Comparison of ENCODE assay signal across 8 mouse cellular contexts in the genomic region with DNA sequence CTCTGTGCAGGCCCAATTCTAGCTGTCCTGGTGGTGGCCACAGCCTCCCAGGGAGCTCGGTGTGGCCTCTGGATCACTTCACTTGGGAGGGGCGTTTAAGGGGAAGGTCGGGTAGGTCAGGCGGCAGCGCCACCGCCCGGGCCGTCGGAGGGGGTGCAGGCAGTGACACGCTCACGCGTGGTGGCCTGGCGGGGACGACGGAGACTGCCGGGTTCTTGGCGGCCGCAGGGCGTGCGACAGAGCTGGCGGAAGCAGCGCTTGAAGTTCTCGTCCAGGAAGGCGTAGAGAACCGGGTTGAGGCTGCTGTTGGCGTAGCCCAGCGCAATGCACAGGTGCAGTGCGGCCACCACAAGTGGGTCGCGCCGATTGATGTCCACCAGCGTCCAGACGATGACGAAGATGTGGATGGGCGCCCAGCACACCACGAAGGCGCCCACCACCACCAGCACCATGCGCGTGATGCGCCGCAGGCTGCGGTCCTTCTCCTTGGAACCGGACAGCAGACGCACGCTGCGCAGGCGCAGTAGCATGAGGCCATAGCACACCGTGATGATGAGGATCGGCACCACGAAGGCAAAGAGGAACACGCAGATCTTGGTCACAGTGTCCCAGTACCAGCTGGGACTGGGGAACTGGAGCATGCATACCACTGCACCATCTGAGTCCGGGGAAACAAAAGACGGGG. TPM values are rescaled to one million over a fixed set of nuclear protein-coding genes. Genes with fewer than 3 reads are reported as not detected.
DNase-seq lines count a peak whose midpoint lies in the region; TF ChIP-seq lines count a peak whose summit lies in the region.

No protein-coding gene starts in this region.

- H3K4me3 ChIP-seq in spleen, adult 2 months (ENCODE audit: extremely low read depth, insufficient read depth, insufficient read length), result peak overlapping the region; percentile 27; the same call in 1 of the 2 replicates

- H3K27me3 ChIP-seq in spleen, adult 2 months (ENCODE audit: control insufficient read depth, insufficient read depth, low read length), result no peaks in the 10 kb centered on the region; the same call in 1 of the 2 replicates

- 47% methylated on average over 53 of the region's 53 CpGs for WGBS in spleen, adult 2 months

- H3K36me3 ChIP-seq in spleen, adult 2 months (ENCODE audit: control insufficient read depth, insufficient read depth, low read length), result no peaks in the 10 kb centered on the region

- no peak for TF ChIP-seq POLR2A in spleen, adult 2 months (IDR thresholded peaks at IDR 0.05; ENCODE audit: low read depth, low read length)

- H3K4me1 ChIP-seq in spleen, adult 2 months (ENCODE audit: control insufficient read depth, insufficient read depth, insufficient read length), result peaks cover 3% of the 10 kb centered on the region; the same call in 1 of the 2 replicates

- no peak overlapping the region for H3K27ac ChIP-seq in spleen, adult 2 months (ENCODE audit: insufficient read depth, low read length)

- TF ChIP-seq CTCF in spleen, adult 2 months (IDR thresholded peaks at IDR 0.05; ENCODE audit: extremely low read depth, insufficient read depth, insufficient read length, insufficient replicate concordance), result no peak

- peak; percentile 48 for DNase-seq in adrenal gland, postnatal 14 days
- DNase-seq in adrenal gland, postnatal 4 days (ENCODE audit: low spot score in 2 of 2), result no peak
- DNase-seq in spleen, adult 2 months (ENCODE audit: low read depth in 1 of 2, low spot score in 2 of 2), result no peak
- DNase-seq in spleen, adult 18-20 months, result no peak
- DNase-seq in induced T-regulatory cell, adult 2 months (ENCODE audit: low read depth), result peak; percentile 31
- DNase-seq in mesoderm, embryonic 11.5 days (ENCODE audit: low read depth, low spot score), result peak; percentile 37
- DNase-seq in right cerebral cortex, adult 2 months (ENCODE audit: low spot score in 2 of 2), result no peak
- no peak for DNase-seq in urinary bladder, postnatal 14 days (ENCODE audit: low spot score)

RNA-seq across cellular contexts. Expression of gene Oprd1, which starts 30.7 kb away (rescaled TPM):
- 1.3 and 1.4 TPM in 2 replicates for total RNA-seq in adrenal gland, postnatal 14 days (2021)
- total RNA-seq in adrenal gland, postnatal 4 days (2021), result under 1 TPM; 0.50 to 0.59 TPM
- 0.53 and 0.86 TPM in 2 replicates for polyA plus RNA-seq in spleen, adult 2 months (2012; rRNA removed)

RNA-seq across cellular contexts. Expression of gene Epb41, which starts 38.4 kb away (rescaled TPM):
- 112 and 148 TPM in 2 replicates for total RNA-seq in adrenal gland, postnatal 14 days (2021)
- total RNA-seq in adrenal gland, postnatal 4 days (2021), result 10 to 100 TPM; 67.2 to 91.2 TPM
- polyA plus RNA-seq in spleen, adult 2 months (2012; rRNA removed), result 66.5 and 94.1 TPM in 2 replicates

RNA-seq across cellular contexts. Expression of gene Gm10300, which starts 39.1 kb away (rescaled TPM):
- 0.19 TPM in 1 of 2 replicates, not detected in the other for total RNA-seq in adrenal gland, postnatal 14 days (2021)
- total RNA-seq in adrenal gland, postnatal 4 days (2021), result under 1 TPM; 0.70 to 0.73 TPM
- polyA plus RNA-seq in spleen, adult 2 months (2012; rRNA removed), result 0.11 and 0.19 TPM in 2 replicates

Comparison
In these comparisons a context has a peak if more than half of its experiments do, and no peak if none do; other contexts are left out.
1. DNase-seq: peak in adrenal gland, postnatal 14 days (single experiment), induced T-regulatory cell, adult 2 months (single experiment) and mesoderm, embryonic 11.5 days (single experiment); none in adrenal gland, postnatal 4 days (0 of 2), spleen, adult 2 months (0 of 2), spleen, adult 18-20 months (0 of 2), right cerebral cortex, adult 2 months (0 of 2) and urinary bladder, postnatal 14 days (single experiment).